Mouse (Mus musculus) MEL (cell line): ENCODE results near the gene Nup35. TPM values are rescaled to one million over a fixed set of nuclear protein-coding genes. Genes with fewer than 3 reads are reported as not detected.

Experiments used
- DNase-seq: peaks from one replicate; pipeline ENCODE4 v3.0.0; 2011; ENCODE audit warnings: low read depth, low spot score
- H3K27ac ChIP-seq: 2 replicates; pipeline ENCODE4 v1.5.1; 2012; ENCODE audit warnings: low read depth, mild to moderate bottlenecking, control low read depth, low read length, moderate library complexity; ENCODE audit not compliant: control insufficient read depth
- H3K27me3 ChIP-seq, 2 experiments: fragments of 150-350 bp in 1 of 2; sonication (generic) in 1 of 2; 2 replicates each; pipeline ENCODE4 v1.6.1; 2012; ENCODE audit warnings: low read length in 2 of 2, mild to moderate bottlenecking in 2 of 2, improper control_type of control experiment in 1 of 2, moderate library complexity in 1 of 2; ENCODE audit not compliant: insufficient read depth in 2 of 2, control insufficient read depth in 1 of 2
- H3K36me3 ChIP-seq, 2 experiments: 2 replicates each; pipeline ENCODE4 v1.6.1; 2012 to 2014; ENCODE audit warnings: low read length in 2 of 2, improper control_type of control experiment in 1 of 2, inconsistent platforms in 1 of 2, mild to moderate bottlenecking in 1 of 2; ENCODE audit not compliant: insufficient read depth in 2 of 2, control insufficient read depth in 1 of 2
- H3K4me1 ChIP-seq, 2 experiments: fragments of 150-350 bp in 1 of 2; sonication (generic) in 1 of 2; 2 replicates each; pipeline ENCODE4 v1.6.1; 2012; ENCODE audit warnings: low read length in 2 of 2, improper control_type of control experiment in 1 of 2, mild to moderate bottlenecking in 1 of 2; ENCODE audit not compliant: insufficient read depth in 2 of 2, control insufficient read depth in 1 of 2
- H3K4me3 ChIP-seq, 2 experiments: fragments of 150-350 bp in 1 of 2; sonication (generic) in 1 of 2; 2 replicates each; pipeline ENCODE4 v1.5.1; 2012; ENCODE audit warnings: low read depth in 2 of 2, low read length in 2 of 2, mild to moderate bottlenecking in 2 of 2, moderate library complexity in 2 of 2, control low read depth in 1 of 2, improper control_type of control experiment in 1 of 2; ENCODE audit not compliant: control insufficient read depth in 1 of 2, insufficient read depth in 1 of 2
- H3K79me2 ChIP-seq: 2 replicates; pipeline ENCODE4 v1.6.1; 2012; ENCODE audit warnings: mild to moderate bottlenecking, low read length, moderate library complexity; ENCODE audit not compliant: control insufficient read depth, poor library complexity, insufficient read depth
- H3K9ac ChIP-seq: 2 replicates; pipeline ENCODE4 v1.6.1; 2012; ENCODE audit warnings: low read depth, mild to moderate bottlenecking, control low read depth, low read length, moderate library complexity; ENCODE audit not compliant: control insufficient read depth, poor library complexity, severe bottlenecking
- H3K9me3 ChIP-seq: fragments of 150-350 bp; sonication (generic); replicated peaks from 2 replicates; pipeline ENCODE4 v1.6.1; 2012; ENCODE audit warnings: mild to moderate bottlenecking, low read length, improper control_type of control experiment, moderate library complexity; ENCODE audit not compliant: insufficient read depth
- CHD2 ChIP-seq: IDR thresholded peaks from 2 replicates; pipeline ENCODE4 v1.6.1; 2011; ENCODE audit warnings: low read length, improper control_type of control experiment
- CTCF ChIP-seq, 3 experiments: IDR thresholded peaks in 2 of 3; conservative IDR thresholded peaks in 1 of 3; 2 replicates each; pipeline ENCODE4 v1.5.1; 2011 to 2012; ENCODE audit warnings: low read length in 3 of 3, low read depth in 2 of 3, mild to moderate bottlenecking in 2 of 3, improper control_type of control experiment in 1 of 3, inconsistent platforms in 1 of 3, mixed read lengths in 1 of 3, moderate library complexity in 1 of 3; ENCODE audit not compliant: control insufficient read depth in 1 of 3, insufficient read depth in 1 of 3, poor library complexity in 1 of 3, severe bottlenecking in 1 of 3
- E2F4 ChIP-seq: IDR thresholded peaks from 2 replicates; pipeline ENCODE4 v1.6.1; 2011; ENCODE audit warnings: low read depth, low read length, improper control_type of control experiment, borderline replicate concordance
- GABPA ChIP-seq: IDR thresholded peaks from 2 replicates; pipeline ENCODE4 v1.6.1; 2012; ENCODE audit warnings: low read depth, mild to moderate bottlenecking, inconsistent platforms, low read length, improper control_type of control experiment, moderate library complexity
- GATA1 ChIP-seq: IDR thresholded peaks from 2 replicates; pipeline ENCODE4 v1.6.1; 2011; ENCODE audit warnings: low read depth, low read length, improper control_type of control experiment
- JUND ChIP-seq: IDR thresholded peaks from 2 replicates; pipeline ENCODE4 v1.6.1; 2011; ENCODE audit warnings: low read depth, mild to moderate bottlenecking, improper control_type of control experiment, low read length
- KAT2A ChIP-seq: conservative IDR thresholded peaks from 2 replicates; pipeline ENCODE4 v1.6.1; 2012; ENCODE audit warnings: low read depth, low read length, improper control_type of control experiment, inconsistent platforms
- MAX ChIP-seq: IDR thresholded peaks from 2 replicates; pipeline ENCODE4 v1.6.1; 2011; ENCODE audit warnings: low read length, improper control_type of control experiment
- MAZ ChIP-seq: IDR thresholded peaks from 2 replicates; pipeline ENCODE4 v1.6.1; 2012; ENCODE audit warnings: low read depth, mild to moderate bottlenecking, inconsistent platforms, low read length, improper control_type of control experiment
- MEF2A ChIP-seq: IDR thresholded peaks from 2 replicates; pipeline ENCODE4 v1.6.1; 2014; ENCODE audit warnings: low read depth, mild to moderate bottlenecking, inconsistent platforms, low read length, improper control_type of control experiment; ENCODE audit not compliant: poor library complexity, insufficient replicate concordance, severe bottlenecking; ENCODE audit errors: extremely low read depth
- MXI1 ChIP-seq: IDR thresholded peaks from 2 replicates; pipeline ENCODE4 v1.6.1; 2011; ENCODE audit warnings: mild to moderate bottlenecking, low read depth, low read length, improper control_type of control experiment
- MYB ChIP-seq: IDR thresholded peaks from 2 replicates; pipeline ENCODE4 v1.6.1; 2011; ENCODE audit warnings: mild to moderate bottlenecking, low read depth, low read length, improper control_type of control experiment
- MYC ChIP-seq: IDR thresholded peaks from 2 replicates; pipeline ENCODE4 v1.6.1; 2011; ENCODE audit warnings: low read depth, mild to moderate bottlenecking, low read length, improper control_type of control experiment, moderate library complexity
- NELFE ChIP-seq: IDR thresholded peaks from 2 replicates; pipeline ENCODE4 v1.6.1; 2011; ENCODE audit warnings: low read depth, low read length, improper control_type of control experiment
- NRF1 ChIP-seq: IDR thresholded peaks from 2 replicates; pipeline ENCODE4 v1.6.1; 2014; ENCODE audit warnings: low read depth, mild to moderate bottlenecking, inconsistent platforms, low read length, improper control_type of control experiment, moderate library complexity; ENCODE audit not compliant: poor library complexity, insufficient read depth, severe bottlenecking
- POLR2AphosphoS2 ChIP-seq: IDR thresholded peaks from 2 replicates; pipeline ENCODE4 v1.6.1; 2011; ENCODE audit warnings: low read length, improper control_type of control experiment
- POLR2AphosphoS5 ChIP-seq: IDR thresholded peaks from 2 replicates; pipeline ENCODE4 v1.6.1; 2012; ENCODE audit warnings: low read depth, borderline replicate concordance, mild to moderate bottlenecking, inconsistent platforms, low read length, moderate library complexity, mixed read lengths
- RCOR1 ChIP-seq: IDR thresholded peaks from 2 replicates; pipeline ENCODE4 v1.6.1; 2012; ENCODE audit warnings: low read depth, mild to moderate bottlenecking, inconsistent platforms, low read length, improper control_type of control experiment
- SIN3A ChIP-seq: IDR thresholded peaks from 2 replicates; pipeline ENCODE4 v1.6.1; 2012; ENCODE audit warnings: low read length, improper control_type of control experiment, inconsistent platforms
- SMC3 ChIP-seq: IDR thresholded peaks from 2 replicates; pipeline ENCODE4 v1.6.1; 2011; ENCODE audit warnings: low read depth, low read length, improper control_type of control experiment
- TAL1 ChIP-seq: IDR thresholded peaks from 2 replicates; pipeline ENCODE4 v1.6.1; 2012; ENCODE audit warnings: mild to moderate bottlenecking, inconsistent platforms, low read length, moderate library complexity, mixed read lengths
- TBP ChIP-seq: IDR thresholded peaks from 2 replicates; pipeline ENCODE4 v1.8.0; 2011; ENCODE audit warnings: low read depth, low read length, improper control_type of control experiment
- UBTF ChIP-seq: IDR thresholded peaks from 2 replicates; pipeline ENCODE4 v1.6.1; 2012; ENCODE audit warnings: low read depth, mild to moderate bottlenecking, inconsistent platforms, low read length, improper control_type of control experiment, moderate library complexity, borderline replicate concordance; ENCODE audit not compliant: insufficient read depth
- USF1 ChIP-seq: IDR thresholded peaks from 2 replicates; pipeline ENCODE4 v1.6.1; 2014; ENCODE audit warnings: low read depth, mild to moderate bottlenecking, inconsistent platforms, low read length, improper control_type of control experiment, moderate library complexity
- USF2 ChIP-seq, 2 experiments: IDR thresholded peaks; 2 replicates each; pipeline ENCODE4 v1.6.1; 2011 to 2012; ENCODE audit warnings: improper control_type of control experiment in 2 of 2, low read length in 2 of 2, borderline replicate concordance in 1 of 2, inconsistent platforms in 1 of 2, low read depth in 1 of 2, mild to moderate bottlenecking in 1 of 2; ENCODE audit not compliant: insufficient read depth in 1 of 2
- ZC3H11A ChIP-seq: IDR thresholded peaks from 2 replicates; pipeline ENCODE4 v1.6.1; 2012; ENCODE audit warnings: low read depth, mild to moderate bottlenecking, inconsistent platforms, low read length, improper control_type of control experiment
- ZNF384 ChIP-seq: IDR thresholded peaks from 2 replicates; pipeline ENCODE4 v1.6.1; 2012; ENCODE audit warnings: low read depth, mild to moderate bottlenecking, inconsistent platforms, low read length, improper control_type of control experiment
- polyA plus RNA-seq, 2 experiments: library from polyadenylated mRNA; stranded (reverse) in 1 of 2; unstranded in 1 of 2; fragments of >175 nt in 1 of 2; fragments of >200 nt in 1 of 2; gene quantifications; 2 replicates each; pipeline versions ENCODE4 v1.2.1 to v1.2.4; 2012; ENCODE audit warnings: low replicate concordance in 2 of 2, low read depth in 1 of 2; ENCODE audit not compliant: insufficient read length in 2 of 2, insufficient read depth in 1 of 2, missing spikeins in 1 of 2
- total RNA-seq: library from RNA; depleted of rRNA; stranded (reverse); fragments of 300-350 nt; gene quantifications from 2 replicates; pipeline ENCODE4 v1.2.3, GENCODE M21; 2012

Nup35 gene
- total and polyA plus RNA-seq, 3 experiments: 36.1 to 51.5 TPM; not detected in 1

DNA sequence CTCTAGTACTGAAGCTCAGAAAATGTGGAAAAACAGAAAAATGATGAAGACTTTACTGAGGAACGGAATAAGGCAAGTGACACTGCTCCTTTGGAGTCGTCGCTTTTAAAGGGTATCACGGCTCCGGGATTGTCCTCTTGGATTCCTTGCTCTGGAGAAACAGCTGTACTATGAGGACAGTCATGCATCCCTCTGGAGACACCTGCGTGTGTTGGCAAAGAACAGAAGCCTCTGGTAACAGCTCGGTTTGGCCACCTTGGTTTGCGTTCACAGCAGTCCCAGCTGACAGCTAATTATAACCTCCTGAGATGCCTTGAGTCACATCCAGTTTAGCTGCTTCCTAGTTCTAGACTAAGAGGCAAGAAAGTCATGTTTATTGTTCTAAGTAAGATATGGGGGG is 61.8 kb downstream of the Nup35 start:
- Histone ChIP-seq H3K36me3 (no peaks in the 10 kb centered on the region), H3K9ac (no peak overlapping the region), H3K27ac (no peak overlapping the region), H3K79me2 (no peaks in the 10 kb centered on the region), H3K27me3 (no peaks in the 10 kb centered on the region), H3K4me1 (peaks cover 2 to 3% of the 10 kb centered on the region in 2 experiments; a peak in 1 of 4 replicates), H3K4me3 (no peak overlapping the region), H3K9me3 (no peaks in the 10 kb centered on the region)
- DNase-seq: no peak
- TF ChIP-seq TAL1 (no peak), UBTF (no peak), CHD2 (no peak), ZNF384 (no peak), GATA1 (no peak), CTCF (IDR thresholded peaks at IDR 0.05 in 2 of 3, conservative IDR thresholded peaks at IDR 0.05 in 1 of 3; ENCODE audit: control insufficient read depth in 1 of 3, insufficient read depth in 1 of 3, low read depth in 2 of 3, low read length in 3 of 3, poor library complexity in 1 of 3, severe bottlenecking in 1 of 3) (no peak), POLR2AphosphoS5 (no peak), MAX (no peak), MEF2A (no peak), RCOR1 (no peak), SMC3 (no peak), USF1 (no peak), USF2 (IDR thresholded peaks at IDR 0.05; ENCODE audit: borderline replicate concordance in 1 of 2, insufficient read depth in 1 of 2, low read depth in 1 of 2, low read length in 2 of 2) (no peak), MYC (no peak), KAT2A (no peak), JUND (no peak), POLR2AphosphoS2 (no peak), MAZ (no peak), GABPA (no peak), SIN3A (no peak)

- TF ChIP-seq NRF1: no peak
- no peak for TF ChIP-seq USF1
- no peak for TF ChIP-seq E2F4
- no peak for TF ChIP-seq MYB
- TF ChIP-seq KAT2A: no peak
- no peak for TF ChIP-seq MEF2A
- TF ChIP-seq NELFE: no peak
- no peak for TF ChIP-seq RCOR1
- no peak for TF ChIP-seq TBP
- TF ChIP-seq SIN3A: no peak
- TF ChIP-seq TAL1: no peak
- TF ChIP-seq GATA1: no peak
- no peak for TF ChIP-seq MXI1
- TF ChIP-seq MAX: no peak
- no peak for TF ChIP-seq UBTF
- TF ChIP-seq ZC3H11A: no peak
- Histone ChIP-seq H3K9ac (no peak overlapping the region), H3K27ac (no peak overlapping the region; the same call in 1 of the 2 replicates), H3K4me3 (no peak overlapping the region), H3K36me3 (peaks cover 0 to 9% of the 10 kb centered on the region in 2 experiments; a peak in 2 of 4 replicates), H3K27me3 (no peaks in the 10 kb centered on the region), H3K79me2 (no peaks in the 10 kb centered on the region), H3K9me3 (no peaks in the 10 kb centered on the region), H3K4me1 (peaks cover 3 to 5% of the 10 kb centered on the region in 2 experiments; a peak in 1 of 4 replicates)
- DNase-seq: no peak
Observed at GRCm38 (mm10) chr2:80683727-80684239, 66.7 kb downstream of the Nup35 start.
